Mouse (Mus musculus): ENCODE measurements around the gene Sectm1b.
"Not testable (repeated sequence)": the region's sequence is repeated elsewhere in the genome, so short reads cannot be mapped to it uniquely, and the experiment has no call there.

The Sectm1b gene

DNA sequence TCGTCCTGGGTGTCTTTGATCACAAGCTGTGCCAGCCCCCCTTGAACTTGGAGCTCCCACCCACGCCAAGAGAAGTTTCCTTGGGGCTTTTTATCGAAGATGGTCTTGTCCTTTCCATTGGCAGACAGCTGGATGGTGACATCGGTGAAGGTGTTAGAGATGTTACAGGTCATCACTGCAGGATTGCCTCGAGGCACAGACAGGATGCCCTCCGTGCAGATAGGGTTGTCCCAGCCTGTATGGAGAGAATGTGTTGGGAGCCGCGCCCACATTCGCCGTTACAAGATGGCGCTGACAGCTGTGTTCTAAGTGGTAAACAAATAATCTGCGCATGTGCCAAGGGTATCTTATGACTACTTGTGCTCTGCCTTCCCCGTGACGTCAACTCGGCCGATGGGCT, 6.3 kb upstream of the Sectm1b start:
- in situ Hi-C loops (cut with MboI): not testable (repeated sequence)

DNA sequence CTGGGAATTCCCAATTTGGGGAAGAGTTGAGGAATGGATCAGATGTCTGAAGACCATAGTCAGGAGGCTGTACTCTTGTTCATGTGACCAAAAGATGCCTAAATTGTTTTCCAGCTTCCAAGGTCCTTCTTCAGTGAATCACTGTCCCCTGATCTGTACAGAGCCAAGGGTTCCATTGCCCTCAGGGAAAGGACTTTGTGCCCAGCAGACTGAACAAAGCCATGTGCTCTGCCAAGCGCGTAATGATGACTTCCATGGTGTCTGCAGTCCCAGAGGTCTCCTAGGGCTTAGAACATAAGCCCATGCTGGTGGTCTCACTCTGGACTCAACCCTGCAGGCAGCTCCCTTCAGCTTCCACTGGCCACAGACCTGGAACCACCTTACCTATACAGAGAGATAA, 4.5 kb upstream of the Sectm1b start:
- in situ Hi-C loops (cut with MboI): no loop called here

DNA sequence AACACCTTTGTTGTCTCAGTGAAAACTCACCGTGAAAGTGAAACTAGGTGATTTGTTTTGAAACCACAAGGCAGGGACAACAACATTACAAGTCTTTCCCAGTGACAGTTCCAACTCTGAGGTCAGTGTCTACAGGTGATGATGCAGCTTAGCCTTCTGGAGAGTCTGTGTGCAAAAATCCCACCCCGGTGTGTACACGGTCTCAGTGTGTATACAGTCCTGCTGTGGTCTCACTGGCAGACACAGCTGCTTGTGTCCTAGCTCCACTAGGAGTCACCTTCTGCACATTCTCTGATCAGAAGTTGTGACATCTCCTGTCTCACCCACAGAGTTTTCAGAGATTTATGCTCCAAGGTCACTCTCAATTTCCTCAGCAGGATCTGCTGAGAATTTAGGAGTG, 828 bp upstream of the Sectm1b start:
- in situ Hi-C loops (cut with MboI): no loop called here

DNA sequence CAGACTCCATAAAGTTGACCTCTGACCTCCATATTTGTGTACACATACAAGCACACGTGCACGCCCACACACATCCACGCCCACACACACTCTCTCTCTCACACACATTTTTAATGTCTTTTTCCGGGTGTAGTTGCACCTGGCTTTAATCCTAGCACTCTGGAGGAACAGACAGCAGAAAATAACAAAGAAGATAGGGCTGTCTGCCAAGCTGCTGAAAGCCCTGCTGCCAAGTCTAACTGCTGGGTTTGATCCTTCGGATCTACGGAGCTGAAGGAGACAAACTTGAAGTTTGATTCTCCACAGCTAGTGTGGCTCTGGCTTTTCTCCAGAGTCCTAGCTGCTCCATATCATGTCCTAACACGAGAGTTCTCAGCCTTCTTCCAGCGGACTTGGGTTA, 1.8 kb downstream of the Sectm1b start:
- in situ Hi-C loops (cut with MboI): no loop called here

DNA sequence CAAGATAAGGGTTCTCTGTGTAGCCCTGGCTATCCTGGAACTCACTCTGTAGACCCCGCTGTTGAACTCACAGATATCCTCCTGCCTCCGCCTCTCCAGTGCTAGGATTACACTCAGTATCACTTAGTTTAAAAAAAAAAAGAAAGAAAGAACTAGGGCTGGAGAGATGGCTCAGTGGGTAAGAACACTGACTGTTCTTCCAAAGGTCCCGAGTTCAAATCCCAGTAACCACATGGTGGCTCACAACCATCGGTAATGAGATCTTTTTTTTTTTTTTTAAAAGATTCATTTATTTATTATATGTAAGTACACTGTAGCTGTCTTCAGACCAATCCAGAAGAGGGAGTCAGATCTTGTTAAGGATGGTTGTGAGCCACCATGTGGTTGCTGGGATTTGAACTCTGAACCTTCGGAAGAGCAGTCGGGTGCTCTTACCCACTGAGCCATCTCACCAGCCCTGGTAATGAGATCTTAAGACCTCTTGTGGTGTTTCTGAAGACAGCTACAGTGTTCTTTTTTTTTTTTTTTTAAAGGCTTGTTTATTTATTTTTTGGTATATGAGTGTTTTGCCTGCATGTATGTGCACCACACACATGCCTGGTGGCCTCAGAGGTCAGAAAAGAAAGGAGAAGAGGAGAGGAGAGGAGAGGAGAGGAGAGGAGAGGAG, 2.8 kb downstream of the Sectm1b start:
- in situ Hi-C loops (cut with MboI): not testable (repeated sequence)

DNA sequence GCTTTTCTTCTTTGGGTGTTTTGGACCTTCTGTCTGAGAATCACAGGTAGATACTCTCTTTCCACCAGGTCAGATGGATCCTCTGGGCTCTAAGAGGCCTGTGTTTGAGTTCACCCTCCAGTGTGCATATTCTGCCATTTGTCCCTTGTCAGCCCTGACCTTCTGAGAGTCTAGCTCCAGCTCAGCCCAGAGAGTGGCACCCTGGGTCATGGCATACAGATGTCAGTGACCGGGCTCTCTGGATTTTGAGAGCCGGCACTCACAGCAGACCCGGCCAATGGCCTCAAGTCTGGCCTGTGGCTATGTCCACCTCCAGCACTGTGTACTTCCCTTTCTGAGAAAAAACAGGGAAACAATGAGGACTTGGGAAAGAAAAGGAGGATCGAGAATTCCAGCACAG, 3.9 kb downstream of the Sectm1b start:
- in situ Hi-C loops (cut with MboI): no loop called here

DNA sequence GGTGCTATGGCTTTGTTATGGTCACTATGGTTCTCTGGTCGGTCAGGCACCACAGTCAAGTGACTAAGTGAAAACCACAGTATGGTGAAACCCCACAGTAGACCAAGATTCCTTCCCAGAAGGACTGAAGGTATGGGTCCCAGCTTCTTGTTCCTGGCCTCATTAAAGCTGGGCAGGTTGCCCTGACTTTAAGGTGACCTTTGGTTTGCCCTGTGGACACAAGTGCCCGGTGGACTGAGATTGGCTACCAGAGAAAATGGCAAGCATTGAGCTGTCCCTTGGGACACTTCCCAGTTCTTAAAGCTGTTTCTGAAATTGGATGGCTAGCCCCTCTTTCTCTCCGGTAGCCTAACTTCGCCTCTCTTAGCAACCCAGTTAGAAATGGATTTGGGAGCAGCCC, 4.4 kb downstream of the Sectm1b start:
- in situ Hi-C loops (cut with MboI): no loop called here

DNA sequence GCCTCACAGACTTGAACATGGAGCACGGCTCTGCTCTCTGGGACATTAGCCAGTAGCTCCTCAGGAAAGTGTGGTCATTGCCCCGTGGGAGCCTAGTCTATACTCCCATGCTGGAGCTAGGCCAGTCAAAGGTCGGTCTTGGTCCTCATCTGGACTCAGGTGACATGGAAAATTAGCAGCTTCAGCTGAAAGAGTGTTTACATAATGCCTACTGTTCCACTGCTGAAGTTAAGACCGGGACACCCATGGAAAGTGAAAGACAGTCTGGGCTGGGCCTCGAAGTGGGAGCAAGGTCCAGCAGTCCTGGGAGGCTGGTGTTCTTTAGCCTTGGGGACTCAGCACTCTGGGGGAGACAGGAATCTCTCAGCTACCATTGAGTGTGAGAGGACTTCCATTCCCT, 5.2 kb downstream of the Sectm1b start:
- in situ Hi-C loops (cut with MboI): no loop called here

DNA sequence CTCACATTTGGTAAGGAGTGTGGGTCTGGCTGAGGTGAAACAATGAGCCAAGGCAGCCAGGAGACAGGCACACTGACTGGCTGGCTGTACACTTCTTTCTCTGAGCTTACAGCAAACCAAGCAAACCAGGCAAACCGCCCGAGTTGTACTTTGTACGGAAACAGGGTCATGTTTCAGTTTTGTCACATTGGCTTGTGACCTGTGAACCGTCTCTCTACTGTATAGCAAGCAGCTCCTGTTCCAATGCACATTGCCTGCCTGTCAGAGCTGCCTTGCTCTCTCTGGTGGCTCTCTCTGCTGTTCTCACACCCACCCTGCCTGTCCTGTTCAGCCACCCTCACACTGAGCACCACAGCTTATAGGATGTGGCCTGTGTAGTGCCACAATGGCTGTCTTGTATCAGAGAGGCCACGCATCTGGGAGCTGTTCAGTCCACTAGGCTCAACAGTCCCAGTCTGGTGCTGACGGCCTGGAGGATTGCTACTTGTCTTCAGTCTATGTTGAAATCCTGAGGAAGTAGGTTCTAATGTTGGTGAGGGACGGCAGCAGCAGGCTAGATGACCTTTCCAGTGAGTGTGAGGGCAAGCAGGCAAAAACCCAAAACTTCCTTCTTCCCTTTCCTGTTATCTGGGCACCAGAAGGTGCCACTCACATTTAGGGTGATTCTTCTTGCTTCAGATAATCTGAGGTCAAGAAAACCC, 6.7 kb downstream of the Sectm1b start:
- in situ Hi-C loops (cut with MboI): no loop called here

DNA sequence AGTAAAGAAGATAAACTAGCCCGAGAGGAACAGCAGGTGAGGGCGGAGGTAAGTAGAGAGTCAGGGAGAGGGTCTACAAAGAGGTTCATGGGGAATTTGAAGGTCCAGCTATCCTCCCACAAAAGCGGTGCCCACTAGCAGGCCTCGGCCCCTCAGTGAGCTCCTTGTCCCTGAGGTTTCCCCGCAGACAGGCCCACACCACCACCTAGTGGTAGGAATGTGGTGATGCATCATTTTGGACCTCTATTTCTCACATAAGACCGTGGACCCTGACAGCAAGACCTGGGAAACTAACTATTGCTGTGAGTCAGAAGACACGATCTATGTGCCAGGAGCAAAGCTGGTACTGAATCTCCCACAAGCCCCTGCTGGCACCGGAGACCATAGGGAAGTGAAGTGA, 9.8 kb downstream of the Sectm1b start:
- in situ Hi-C loops (cut with MboI): no loop called here

DNA sequence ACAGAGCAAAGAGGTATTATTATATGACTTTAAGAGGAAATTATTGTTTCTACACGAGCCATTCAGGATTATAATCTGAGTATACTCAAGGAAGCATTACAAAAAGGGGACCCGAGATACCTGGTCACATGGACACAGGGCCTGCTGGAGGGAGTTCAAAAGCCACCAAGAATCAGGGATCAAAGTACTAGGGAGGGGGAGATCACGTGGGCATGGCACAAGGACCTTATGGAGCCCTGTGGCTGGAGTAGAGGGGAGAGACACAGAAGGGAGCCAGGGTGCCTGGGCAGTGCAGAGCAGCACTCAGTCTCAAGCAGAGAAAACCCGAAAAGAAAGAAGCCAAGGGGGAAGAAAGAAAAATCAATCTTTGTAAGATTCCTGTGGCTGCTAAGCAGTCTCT, 11.0 kb downstream of the Sectm1b start:
- in situ Hi-C loops (cut with MboI): no loop called here

DNA sequence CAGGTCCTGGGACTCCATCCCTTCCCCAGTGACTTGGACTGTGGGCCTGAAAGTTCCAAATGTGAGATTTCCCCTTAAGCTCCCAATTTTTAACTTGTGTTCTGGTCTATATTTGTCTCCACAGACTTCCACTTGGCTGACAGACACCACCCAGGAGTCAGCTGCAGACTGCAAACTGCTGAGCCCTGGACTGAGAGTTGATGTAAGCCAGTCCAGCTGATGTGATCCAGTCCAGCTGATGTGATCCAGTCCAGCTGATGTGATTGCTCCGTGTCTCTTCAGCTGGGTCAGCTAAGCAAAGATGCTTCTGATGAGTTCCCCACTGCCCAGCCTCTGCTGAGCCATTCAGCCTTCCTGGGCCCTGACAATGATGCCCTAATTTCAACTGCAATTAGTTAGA, 11.6 kb downstream of the Sectm1b start:
- in situ Hi-C loops (cut with MboI): no loop called here

DNA sequence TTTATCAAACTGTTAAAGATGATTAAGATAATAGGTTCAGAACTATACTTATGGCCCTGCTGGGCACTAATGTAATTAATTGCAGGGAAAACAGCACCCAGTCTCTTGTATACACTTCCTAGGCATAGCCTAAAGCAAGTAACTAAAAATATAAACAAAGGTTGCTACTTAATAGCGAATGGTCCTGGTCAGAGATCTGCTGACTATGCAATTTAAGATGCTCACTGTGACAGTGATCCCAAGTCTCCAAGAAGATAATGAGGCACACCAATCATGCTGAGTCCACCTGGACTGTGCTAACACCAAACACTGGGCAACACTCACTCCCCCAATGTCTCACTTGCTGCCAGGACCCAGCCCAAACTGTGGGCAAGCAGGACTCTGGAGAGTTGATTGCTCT, 13.5 kb downstream of the Sectm1b start:
- in situ Hi-C loops (cut with MboI): no loop called here

DNA sequence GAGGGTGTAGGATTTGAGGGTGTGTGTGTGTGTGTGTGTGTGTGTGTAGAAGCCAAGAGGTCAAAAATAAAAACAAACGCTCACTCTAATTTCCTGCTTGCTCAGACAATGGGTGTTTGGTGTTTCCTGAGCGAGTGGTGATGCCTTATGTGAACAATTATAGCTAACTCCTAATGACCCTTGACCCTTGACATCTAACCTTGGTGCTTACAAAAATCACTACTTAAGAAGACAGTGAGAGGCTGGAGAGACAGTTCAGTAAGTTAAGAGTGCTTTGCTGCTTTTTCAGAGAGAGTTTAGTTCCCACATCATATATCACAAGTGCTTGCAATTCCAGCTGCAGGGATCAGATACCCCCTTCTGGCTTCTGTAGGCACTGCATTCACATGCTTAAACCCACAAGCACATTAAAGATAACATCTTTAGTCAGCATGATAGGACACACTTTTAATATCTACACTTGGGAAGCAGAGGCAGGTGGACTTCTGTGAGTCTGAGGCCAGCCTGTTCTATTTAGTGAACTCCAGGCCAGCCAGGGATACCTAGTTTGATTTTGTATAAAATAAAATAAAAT, 15.5 kb downstream of the Sectm1b start:
- in situ Hi-C loops (cut with MboI): no loop called here

DNA sequence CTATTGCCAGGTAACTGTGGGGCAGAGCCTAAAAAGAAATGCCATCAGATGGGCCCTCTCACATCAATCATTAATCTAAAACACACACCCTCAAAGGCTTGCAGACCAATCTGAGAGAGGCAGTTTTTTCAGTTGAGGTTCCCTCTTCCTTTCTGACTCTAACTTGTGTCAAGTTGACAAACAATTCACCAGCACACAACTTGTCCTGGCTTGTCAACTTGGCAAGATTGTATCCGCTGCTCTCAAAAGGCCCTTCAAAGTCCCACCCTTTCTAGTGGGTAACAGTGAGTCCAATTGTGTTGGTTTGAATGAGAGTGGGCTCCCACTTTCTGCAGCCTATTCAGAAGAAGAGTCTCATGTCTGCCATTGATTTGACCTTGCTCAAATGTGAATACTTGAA, 18.1 kb downstream of the Sectm1b start:
- in situ Hi-C loops (cut with MboI): no loop called here

DNA sequence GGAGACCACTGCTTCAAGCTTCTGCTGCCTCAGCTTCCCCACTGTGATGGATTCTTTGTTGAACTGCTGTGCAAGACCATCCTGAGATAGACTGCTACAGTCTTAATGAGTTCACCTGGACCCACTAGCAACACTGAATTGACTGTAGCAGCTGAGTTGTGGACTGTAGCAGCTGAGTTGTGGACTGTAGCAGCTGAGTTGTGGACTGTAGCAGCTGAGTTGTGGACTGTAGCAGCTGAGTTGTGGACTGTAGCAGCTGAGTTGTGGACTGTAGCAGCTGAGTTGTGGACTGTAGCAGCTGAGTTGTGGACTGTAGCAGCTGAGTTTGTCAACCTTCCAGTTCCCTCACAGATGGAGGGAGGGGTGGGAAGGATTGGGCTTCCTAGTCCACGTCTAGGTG, 20.3 kb downstream of the Sectm1b start:
- in situ Hi-C loops (cut with MboI): not testable (repeated sequence)

DNA sequence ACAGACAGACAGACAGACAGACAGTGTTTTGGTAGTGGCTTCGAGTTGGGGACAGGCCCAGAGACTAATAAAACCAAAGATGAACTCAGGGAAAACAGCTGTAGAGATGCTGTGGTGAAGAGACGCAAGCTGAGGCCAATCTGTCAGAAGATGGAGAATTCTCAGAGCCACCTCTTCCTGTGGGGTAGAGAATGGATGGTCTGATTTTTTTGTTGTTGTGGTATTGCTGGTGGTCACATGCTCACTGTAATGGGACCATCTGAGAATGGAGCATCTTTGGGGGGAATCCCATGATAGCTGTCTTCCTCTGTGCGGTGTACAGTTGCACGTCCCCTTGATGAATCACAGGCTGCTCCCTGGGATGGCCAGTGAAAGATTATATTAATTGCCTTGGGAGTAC, 20.9 kb downstream of the Sectm1b start:
- in situ Hi-C loops (cut with MboI): no loop called here

DNA sequence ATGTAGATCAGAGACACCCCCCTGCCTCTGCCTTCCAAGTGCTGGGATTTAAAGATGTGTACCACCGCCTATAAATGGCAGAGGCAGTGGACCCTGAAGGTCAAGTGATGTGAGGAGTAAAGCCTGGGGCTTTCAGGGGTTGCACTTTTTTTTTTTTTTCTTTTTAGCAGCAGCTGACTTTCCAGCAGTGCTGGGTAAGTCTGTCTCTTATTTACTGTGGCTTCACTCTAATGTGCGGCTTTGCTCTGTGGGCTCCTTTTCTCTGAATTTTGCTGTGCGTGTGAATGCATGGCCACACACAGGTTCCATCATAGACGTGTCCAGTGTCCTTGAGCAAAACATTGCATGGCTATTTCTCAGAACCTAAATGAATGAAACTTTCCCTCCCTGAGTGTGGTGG, 21.7 kb downstream of the Sectm1b start:
- in situ Hi-C loops (cut with MboI): no loop called here

DNA sequence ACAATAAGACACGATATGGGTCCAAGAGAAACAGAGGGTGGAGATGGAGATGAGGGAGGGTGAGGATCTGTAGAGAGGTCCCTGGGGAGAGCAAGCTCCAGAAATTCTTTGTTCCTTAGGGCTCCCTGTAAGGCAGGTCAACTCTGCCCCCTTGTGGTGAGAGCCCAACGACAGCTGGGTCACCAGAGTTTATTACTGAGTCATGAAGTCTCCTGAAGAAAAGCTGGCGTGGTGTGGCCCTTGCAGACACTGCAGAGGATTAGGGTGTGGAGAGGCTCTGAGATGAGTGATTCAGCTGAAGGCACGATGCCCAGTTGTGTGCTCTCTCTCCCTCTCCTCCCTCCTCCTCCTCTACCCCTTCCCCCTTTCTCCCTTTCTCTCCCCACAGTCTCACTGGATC, 22.2 kb downstream of the Sectm1b start:
- in situ Hi-C loops (cut with MboI): no loop called here

DNA sequence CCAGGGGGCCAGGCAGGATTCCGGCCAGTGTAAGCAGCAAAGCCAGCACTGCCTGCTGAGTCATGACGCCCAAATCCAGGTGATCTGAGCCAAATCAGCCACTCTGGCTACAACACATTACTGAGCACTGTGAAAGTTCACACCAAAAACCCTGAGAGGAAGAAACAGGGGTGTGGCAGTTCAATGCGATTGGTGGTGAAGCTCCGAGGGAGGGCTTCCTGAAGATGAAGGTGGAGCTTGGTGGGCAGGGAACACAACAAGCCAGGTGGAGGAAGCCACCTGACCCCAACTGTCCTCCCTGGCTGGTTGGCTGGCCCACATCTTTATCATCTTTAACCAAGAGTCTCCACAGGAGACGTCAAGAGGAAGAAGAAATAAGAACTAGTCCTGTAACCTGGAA, 24.1 kb downstream of the Sectm1b start, which contains the start of gene Cd7:
TSS of gene Cd7 (minus strand) at position 117 of the 400 bp plus-strand sequence.
- in situ Hi-C loops (cut with MboI): no loop called here

DNA sequence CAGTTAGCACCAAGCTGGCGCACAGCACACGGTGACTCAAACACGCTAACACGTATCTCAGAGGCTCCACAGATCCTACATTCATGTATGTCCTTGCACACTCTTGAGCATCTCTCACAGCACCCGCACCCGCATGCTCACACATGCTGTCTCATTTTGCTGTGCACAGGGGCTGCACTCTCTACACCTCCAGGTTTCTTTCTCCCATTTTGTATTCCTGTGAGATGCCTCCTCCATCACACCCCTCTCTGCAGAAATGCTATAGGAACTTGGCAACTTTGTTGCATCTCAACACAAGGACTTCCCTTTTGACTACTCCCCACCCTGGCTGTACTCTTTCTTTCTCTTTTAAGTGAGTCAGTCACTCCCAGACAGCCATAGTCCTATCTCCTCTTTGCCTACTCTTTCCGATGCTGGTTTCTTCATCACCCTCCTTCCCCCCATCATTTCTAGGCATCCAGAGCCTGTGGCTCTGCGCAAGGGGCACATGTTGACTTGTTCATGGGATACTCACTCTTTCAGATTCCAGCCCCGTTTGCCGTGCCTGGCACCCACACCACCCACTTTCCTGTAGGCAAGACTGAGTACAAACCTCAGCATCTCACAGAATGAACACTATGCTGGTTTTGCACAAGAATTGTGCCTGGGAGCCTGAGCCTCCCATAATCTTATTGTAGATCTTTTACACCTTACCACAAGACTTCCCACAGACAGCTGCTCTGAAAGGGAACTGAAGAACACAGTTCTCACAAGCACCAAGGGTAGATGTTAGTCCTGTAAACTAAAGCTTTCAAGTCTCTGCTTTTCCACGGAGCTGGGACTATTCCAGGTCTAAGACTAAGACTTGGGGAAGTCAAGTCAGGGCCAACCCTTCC, 24.8 kb downstream of the Sectm1b start:
- in situ Hi-C loops (cut with MboI): no loop called here

DNA sequence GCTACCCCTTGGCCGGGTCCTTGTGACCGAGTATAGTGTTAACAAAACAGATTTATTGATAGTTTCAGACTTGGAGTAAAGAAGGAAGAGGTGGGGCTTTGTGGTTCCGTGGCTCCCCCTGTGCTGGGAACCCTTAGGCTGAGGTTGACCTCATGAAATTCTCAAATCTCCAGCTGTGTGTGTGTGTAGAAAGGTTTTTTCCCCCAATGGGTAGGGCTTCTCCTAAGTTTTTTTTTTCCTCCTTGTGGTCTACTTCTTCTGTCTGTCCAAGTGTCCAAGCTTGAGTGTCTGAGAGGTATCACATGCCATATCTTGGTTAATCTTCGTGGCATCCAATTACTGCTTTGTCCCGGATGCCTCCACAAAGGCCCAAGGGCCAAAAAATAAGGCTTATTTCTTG, 30.3 kb downstream of the Sectm1b start:
- in situ Hi-C loops (cut with MboI): no loop called here

DNA sequence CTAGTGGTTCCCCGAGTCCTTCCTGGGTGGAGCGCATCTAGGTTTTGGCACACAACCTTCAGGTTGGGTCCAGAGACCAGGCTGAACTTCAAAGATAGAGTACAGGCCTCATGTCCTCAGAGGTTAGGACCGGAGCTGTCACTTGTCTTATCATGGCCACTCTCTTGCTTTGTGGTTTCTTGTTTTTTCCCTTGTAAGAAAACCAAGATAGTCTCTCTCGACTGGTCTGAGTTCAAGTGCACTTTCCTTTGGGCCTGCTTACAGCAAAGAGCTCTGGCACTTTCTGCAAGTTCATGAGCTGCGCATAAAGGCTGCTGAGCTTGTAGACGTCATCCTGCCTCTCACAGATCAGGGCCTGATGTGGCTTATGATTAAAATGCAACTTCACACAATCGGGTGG, 36.1 kb downstream of the Sectm1b start:
- in situ Hi-C loops (cut with MboI): no loop called here

All from mature B cell (primary cell).